ENCODE assay signal across 8 mouse cellular contexts in the genomic region with DNA sequence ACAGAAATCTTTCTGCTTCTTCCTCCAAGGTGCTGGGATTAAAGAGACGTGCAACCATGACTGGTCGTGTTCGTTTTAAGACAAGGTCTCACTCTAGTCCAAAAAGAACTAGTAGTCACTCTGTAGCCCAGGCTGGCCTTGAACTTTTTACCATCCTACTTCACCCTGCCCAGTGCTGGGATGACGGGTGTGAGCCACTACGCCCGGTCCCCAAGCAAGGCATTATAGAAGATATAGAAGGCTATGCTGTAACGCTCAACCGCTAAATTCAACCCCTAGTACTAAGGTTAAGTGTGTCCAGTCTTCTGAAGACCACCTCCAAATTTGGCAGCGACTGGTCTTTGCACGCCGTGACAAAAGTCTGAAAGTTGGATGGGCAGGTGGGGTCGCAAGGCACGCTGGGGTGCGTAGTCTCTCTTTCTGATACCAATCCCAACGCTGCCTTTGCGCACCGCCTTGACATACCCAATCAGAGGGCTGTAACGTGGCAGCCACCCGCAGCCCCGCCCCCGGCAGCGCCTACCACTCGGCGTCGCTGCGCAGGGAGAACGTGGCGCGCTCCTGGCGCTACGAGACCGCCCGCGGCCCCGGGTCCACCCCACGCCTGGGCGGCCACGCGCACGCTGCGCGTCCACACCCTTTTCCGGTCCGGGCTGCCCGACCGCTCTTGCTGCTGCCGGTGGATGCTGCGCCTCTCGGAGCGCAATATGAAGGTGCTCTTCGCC. TPM values are rescaled to one million over a fixed set of nuclear protein-coding genes. Genes with fewer than 3 reads are reported as not detected.
DNase-seq lines count a peak whose midpoint lies in the region; ATAC-seq and TF ChIP-seq lines count a peak whose summit lies in the region.

A gene (plus strand): TSS at position 640 of the 725 bp plus-strand sequence.

- H3K9ac ChIP-seq in embryonic facial prominence, embryonic 14.5 days (ENCODE audit: low read depth, low read length) = peak within 1 kb of the TSS; percentile 82
- peak within 1 kb of the TSS; percentile 87 for H3K9ac ChIP-seq in heart, adult 2 months (ENCODE audit: low read depth, low read length)
- peak within 1 kb of the TSS; percentile 91 for H3K9ac ChIP-seq in limb, embryonic 13.5 days
- H3K9ac ChIP-seq in midbrain, embryonic 16.5 days (ENCODE audit: low read depth, low read length) = peak within 1 kb of the TSS; percentile 83

- peak; percentile 33; the same call in 1 of the 2 replicates for TF ChIP-seq EP300 in heart, adult 2 months (IDR thresholded peaks at IDR 0.05; ENCODE audit: insufficient read depth, low read depth, low read length)

- H3K27ac ChIP-seq in embryonic facial prominence, embryonic 14.5 days (replicated peaks; ENCODE audit: low read depth, low read length) = peak within 1 kb of the TSS; percentile 74
- H3K27ac ChIP-seq in heart, adult 2 months = peak within 1 kb of the TSS; percentile 86
- peak within 1 kb of the TSS; percentile 78 for H3K27ac ChIP-seq in limb, embryonic 13.5 days
- peak within 1 kb of the TSS; percentile 91 for H3K27ac ChIP-seq in midbrain, embryonic 16.5 days (ENCODE audit: low read length)

- intact Hi-C loops in heart, adult 2 months (cut with DNase I) = loop anchor here (2.0 to 5.0 kb wide), 2 partner anchors 65 to 152 kb away; a partner anchor contains a TSS

- WGBS in embryonic facial prominence, embryonic 14.5 days = 3% methylated on average over 31 of the region's 51 CpGs
- 1% methylated on average over 48 of the region's 51 CpGs for whole genome bisulfite sequencing in heart, adult 2 months
- WGBS in limb, embryonic 13.5 days = 2% methylated on average over 51 of the region's 51 CpGs
- 2% methylated on average over 50 of the region's 51 CpGs for WGBS in midbrain, embryonic 16.5 days

- peak within 1 kb of the TSS; percentile 70 for H3K4me3 ChIP-seq in embryonic facial prominence, embryonic 14.5 days (ENCODE audit: low read depth, low read length)
- peak within 1 kb of the TSS; percentile 63 for H3K4me3 ChIP-seq in heart, adult 2 months
- peak within 1 kb of the TSS; percentile 85 for H3K4me3 ChIP-seq in limb, embryonic 13.5 days
- peak within 1 kb of the TSS; percentile 72 for H3K4me3 ChIP-seq in midbrain, embryonic 16.5 days (ENCODE audit: low read depth, low read length)

- H3K79me2 ChIP-seq in heart, adult 2 months (replicated peaks; ENCODE audit: control insufficient read depth, insufficient read depth, low read length) = no peaks in the 10 kb centered on the region

- peak; percentile 99 for ATAC-seq in embryonic facial prominence, embryonic 14.5 days (ENCODE audit: low read depth)
- peak; percentile 97 for ATAC-seq in limb, embryonic 13.5 days (ENCODE audit: low FRiP score, low read depth)
- ATAC-seq in midbrain, embryonic 16.5 days = peak; percentile 98

- no peaks in the 10 kb centered on the region for H3K27me3 ChIP-seq in embryonic facial prominence, embryonic 14.5 days (replicated peaks; ENCODE audit: control insufficient read depth, insufficient read depth, low read length)
- no peaks in the 10 kb centered on the region for H3K27me3 ChIP-seq in heart, adult 2 months (ENCODE audit: control insufficient read depth, insufficient read depth, low read length)
- no peaks in the 10 kb centered on the region for H3K27me3 ChIP-seq in limb, embryonic 13.5 days
- no peaks in the 10 kb centered on the region for H3K27me3 ChIP-seq in midbrain, embryonic 16.5 days (ENCODE audit: control insufficient read depth, insufficient read depth, low read depth, low read length)

- peak; percentile 92 for TF ChIP-seq POLR2A in heart, adult 2 months (IDR thresholded peaks at IDR 0.05; ENCODE audit: insufficient read depth, low read depth, low read length)

- H3K4me2 ChIP-seq in embryonic facial prominence, embryonic 14.5 days (ENCODE audit: low read depth, low read length) = peak within 1 kb of the TSS; percentile 77
- H3K4me2 ChIP-seq in limb, embryonic 13.5 days (replicated peaks) = peak within 1 kb of the TSS; percentile 88
- peak within 1 kb of the TSS; percentile 67 for H3K4me2 ChIP-seq in midbrain, embryonic 16.5 days (ENCODE audit: low read length)

- no peaks in the 10 kb centered on the region for H3K9me3 ChIP-seq in embryonic facial prominence, embryonic 14.5 days (ENCODE audit: control insufficient read depth, low read length)
- H3K9me3 ChIP-seq in limb, embryonic 13.5 days = no peaks in the 10 kb centered on the region
- H3K9me3 ChIP-seq in midbrain, embryonic 16.5 days (replicated peaks; ENCODE audit: control insufficient read depth, low read length, poor library complexity, severe bottlenecking) = no peaks in the 10 kb centered on the region

- peaks cover 28% of the 10 kb centered on the region for H3K36me3 ChIP-seq in embryonic facial prominence, embryonic 14.5 days (ENCODE audit: control insufficient read depth, insufficient read depth, low read length)
- no peaks in the 10 kb centered on the region for H3K36me3 ChIP-seq in heart, adult 2 months (ENCODE audit: control insufficient read depth, insufficient read depth, low read length)
- H3K36me3 ChIP-seq in limb, embryonic 13.5 days = peaks cover 25% of the 10 kb centered on the region
- peaks cover 19% of the 10 kb centered on the region for H3K36me3 ChIP-seq in midbrain, embryonic 16.5 days (ENCODE audit: control insufficient read depth, insufficient read depth, low read length)

- TF ChIP-seq CTCF in heart, adult 2 months (IDR thresholded peaks at IDR 0.05) = peak; percentile 32

- H3K4me1 ChIP-seq in embryonic facial prominence, embryonic 14.5 days (ENCODE audit: control insufficient read depth, insufficient read depth, low read length) = peaks cover 12% of the 10 kb centered on the region
- peaks cover 5% of the 10 kb centered on the region for H3K4me1 ChIP-seq in heart, adult 2 months (ENCODE audit: control insufficient read depth, insufficient read depth, low read length)
- H3K4me1 ChIP-seq in limb, embryonic 13.5 days = peaks cover 21% of the 10 kb centered on the region
- H3K4me1 ChIP-seq in midbrain, embryonic 16.5 days (ENCODE audit: control insufficient read depth, insufficient read depth, low read length) = peaks cover 19% of the 10 kb centered on the region

- DNase-seq in 3T3-L1 (ENCODE audit: low read depth, low spot score) = peak; percentile 94
- peak; percentile 92 to 93 for DNase-seq in adrenal gland, postnatal 4 days (ENCODE audit: low spot score in 2 of 2)
- peak; percentile 99 for DNase-seq in embryonic facial prominence, embryonic 14.5 days (ENCODE audit: low spot score)
- DNase-seq in heart, adult 2 months = peak; percentile 97 to 100
- peak; percentile 98 for DNase-seq in kidney, adult 8-10 months
- peak; percentile 92 to 98 for DNase-seq in spleen, postnatal 10 days (ENCODE audit: low spot score in 2 of 2)

RNA-seq across cellular contexts. Expression of the gene that starts here (rescaled TPM):
- 100 to 1,000 TPM; 441 to 449 TPM for total RNA-seq in adrenal gland, postnatal 4 days (2021)
- polyA plus RNA-seq in embryonic facial prominence, embryonic 14.5 days (2014; fragmentation: Nextera tagmentation; extraction: Ambion mirVana) = 801 and 834 TPM in 2 replicates
- total RNA-seq in heart, adult 2 months (2021) = 100 to 1,000 TPM; 113 to 114 TPM
- 89.9 and 102 TPM in 2 replicates for polyA plus RNA-seq in heart, adult 2 months (2012; rRNA removed)
- 665 and 680 TPM in 2 replicates for polyA plus RNA-seq in limb, embryonic 13.5 days (2015; fragmentation: Nextera tagmentation; extraction: Ambion mirVana)
- polyA plus RNA-seq in midbrain, embryonic 16.5 days (2015; fragmentation: Nextera tagmentation; extraction: Ambion mirVana) = 304 and 313 TPM in 2 replicates

Comparison
In these comparisons a context has a peak if more than half of its experiments do, and no peak if none do; other contexts are left out.
1. Peak in every context shown above with its lines: DNase-seq, ATAC-seq, H3K4me3 ChIP-seq and H3K27ac ChIP-seq.